Mouse (Mus musculus) thymus, postnatal 10 days (tissue): ENCODE data around the gene Tbp.
A peak's percentile ranks its signal among the peaks of the same experiment; 100 is the strongest.
"Not testable (repeated sequence)": the region's sequence is repeated elsewhere in the genome, so short reads cannot be mapped to it uniquely, and the experiment has no call there.

Experiments used
- DNase-seq, 2 experiments: peaks; one replicate each; pipeline ENCODE4 v3.0.0; 2021; ENCODE audit warnings: low spot score in 2 of 2

Gene Tbp

DNA sequence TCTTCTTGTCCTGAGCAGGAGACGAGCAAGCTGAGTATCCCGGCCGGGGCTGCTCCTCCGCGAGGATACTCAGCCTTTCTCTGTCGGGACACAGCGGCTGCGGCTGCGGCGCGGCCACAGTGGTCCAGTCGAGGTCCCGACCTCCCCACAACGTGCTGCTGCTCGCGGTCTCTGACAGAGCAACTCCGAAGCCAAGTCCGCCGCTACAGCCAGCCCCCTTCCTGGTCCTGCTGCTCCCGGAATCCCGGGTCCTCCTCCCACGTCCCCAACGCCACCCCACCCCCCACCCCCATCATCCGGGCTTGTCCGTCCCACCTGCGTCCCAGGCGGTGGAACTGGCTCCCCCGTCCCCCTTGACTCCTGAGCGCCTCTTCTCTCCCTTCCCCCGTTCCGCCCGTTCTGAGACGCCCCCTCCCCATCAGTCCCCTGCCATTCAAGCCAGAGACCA is 36.8 kb downstream of the Tbp start:
- DNase-seq: no peak

DNA sequence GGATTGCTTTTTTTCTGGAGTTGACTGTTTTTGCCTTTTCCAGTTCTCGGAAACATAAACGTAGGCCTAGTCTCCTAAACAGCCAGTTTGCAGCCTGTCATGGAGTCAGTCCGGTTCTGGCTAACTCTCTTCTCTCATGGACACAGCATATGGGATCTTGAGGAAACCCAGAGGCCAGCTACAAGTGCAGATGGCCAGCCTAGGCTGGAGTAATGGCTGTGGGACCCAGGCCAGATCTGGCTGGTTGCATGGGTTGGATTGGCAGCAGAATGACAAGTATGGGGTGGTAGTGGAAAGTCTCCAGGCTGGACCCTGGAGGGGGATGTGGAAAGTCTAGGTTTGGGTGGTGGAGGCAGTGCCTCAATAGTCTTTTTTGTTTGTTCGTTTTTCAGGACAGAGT is 40.6 kb downstream of the Tbp start:
- no peak for DNase-seq

DNA sequence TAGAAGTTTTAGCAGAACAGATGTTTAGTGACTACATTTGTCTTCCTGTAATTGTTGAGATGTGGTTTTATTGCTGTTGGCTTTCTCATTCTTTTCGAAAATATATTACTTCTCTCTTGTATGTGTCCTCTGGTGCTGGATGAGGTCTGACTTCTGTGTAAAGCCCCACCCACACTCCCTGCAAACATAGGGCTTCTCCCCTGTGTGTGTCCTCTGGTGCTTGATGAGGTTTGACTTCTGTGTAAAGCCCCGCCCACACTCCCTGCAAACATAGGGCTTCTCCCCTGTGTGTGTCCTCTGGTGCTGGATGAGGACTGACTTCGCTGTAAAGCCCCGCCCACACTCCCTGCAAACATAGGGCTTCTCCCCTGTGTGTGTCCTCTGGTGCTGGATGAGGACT is 44.2 kb downstream of the Tbp start:
- DNase-seq: not testable (repeated sequence)

DNA sequence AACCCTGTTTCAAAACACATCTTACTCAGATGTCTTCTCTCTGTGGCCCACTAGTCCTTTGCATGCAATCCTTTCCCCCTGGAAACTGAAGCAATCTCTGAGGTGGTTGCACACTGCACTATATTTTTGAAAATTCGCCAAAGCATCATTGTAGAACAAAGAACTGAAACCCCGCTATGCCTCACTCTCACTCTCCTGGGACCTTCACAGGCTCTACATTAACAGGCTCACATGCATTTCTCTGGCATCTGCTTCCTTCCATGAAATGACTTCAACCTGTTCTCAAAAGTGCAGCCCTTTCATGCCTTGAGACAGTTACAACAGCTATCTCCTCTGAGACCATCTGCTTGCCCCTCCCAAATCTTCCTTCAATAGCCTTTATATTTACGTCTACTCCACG is 46.8 kb downstream of the Tbp start:
- DNase-seq: no peak

DNA sequence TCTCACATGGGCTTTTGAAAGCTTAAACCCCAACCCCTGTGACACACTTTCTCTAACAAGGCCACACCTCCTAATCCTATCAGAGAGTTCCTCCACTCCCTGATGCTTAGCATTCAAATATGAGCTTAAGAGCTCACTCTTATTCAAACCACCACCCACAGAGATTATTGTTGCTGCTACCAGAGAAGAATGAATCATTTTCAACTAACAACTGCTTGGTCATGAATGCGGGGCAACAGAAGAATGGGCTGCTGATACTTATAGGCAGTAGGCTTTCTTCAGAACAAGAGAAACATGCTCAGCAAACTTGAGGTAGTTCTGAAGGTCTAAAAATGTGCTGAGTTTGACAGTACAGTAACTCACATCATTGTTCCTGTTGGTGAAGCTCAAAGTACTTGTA is 50.0 kb downstream of the Tbp start:
- no peak for DNase-seq

DNA sequence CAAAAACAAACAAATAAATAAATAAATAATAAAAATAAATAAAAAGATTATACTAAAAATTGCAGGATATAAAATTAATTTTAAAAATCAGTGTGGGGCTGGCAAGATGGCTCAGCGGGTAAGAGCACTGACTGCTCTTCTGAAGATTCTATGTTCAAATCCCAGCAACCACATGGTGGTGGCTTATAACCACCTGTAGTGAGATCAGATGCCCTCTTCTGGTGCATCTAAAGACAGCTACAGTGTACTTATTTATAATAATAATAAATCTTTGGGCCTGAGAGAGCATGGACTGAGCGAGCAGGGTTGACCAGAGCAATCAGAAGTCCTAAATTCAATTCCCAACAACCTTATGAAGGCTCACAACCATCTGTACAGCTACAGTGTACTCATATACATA is 60.3 kb downstream of the Tbp start:
- DNase-seq: no peak

DNA sequence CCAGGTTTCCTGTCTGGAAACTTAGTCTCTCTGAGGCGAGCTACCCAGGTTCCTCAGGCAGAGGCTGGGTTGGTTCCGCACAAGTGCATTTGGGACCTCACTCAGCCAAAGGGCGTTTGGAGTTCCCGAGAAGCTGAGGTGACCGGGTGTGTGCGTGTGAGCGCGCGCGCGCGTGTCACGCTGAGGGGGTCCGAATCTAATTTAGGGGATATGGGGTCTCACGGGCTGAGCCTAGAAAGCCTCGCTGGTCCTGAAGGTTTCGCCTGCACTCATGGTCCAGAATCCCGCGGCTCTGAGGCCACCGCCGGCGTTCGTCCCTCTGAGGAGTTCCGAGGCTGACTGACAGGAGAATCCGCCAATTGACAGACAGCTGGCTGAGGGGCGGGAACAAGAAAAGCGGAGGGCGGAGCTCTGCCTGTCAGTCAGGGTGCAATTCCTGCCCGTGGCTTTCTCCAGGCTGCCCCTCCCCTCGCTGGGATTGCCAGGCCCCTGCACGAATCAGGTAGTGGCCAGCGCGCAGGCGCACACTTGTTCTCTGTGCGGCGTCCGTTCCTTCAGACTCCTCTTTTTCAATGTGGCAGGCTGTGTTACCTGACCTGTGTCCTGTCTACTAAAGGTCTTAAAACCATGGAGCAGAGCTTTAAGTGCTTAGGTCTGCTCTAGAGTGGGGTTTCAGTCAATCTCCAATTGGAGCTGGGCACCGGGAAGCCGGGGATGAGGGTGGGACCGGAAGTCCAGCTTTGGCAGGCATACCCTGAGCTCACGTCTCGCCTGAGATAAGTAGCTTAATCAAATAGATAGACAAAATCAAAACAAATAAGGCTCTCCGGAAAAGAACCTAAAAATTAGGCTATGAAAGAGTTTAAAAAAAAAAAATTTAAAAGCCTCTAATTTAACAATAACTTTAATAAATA is 64.6 kb downstream of the Tbp start, which contains the start of gene Prdm9:
Gene Prdm9 (minus strand): TSS at position 341 of the 914 bp plus-strand sequence.
- DNase-seq: peak; percentile 98 to 99

DNA sequence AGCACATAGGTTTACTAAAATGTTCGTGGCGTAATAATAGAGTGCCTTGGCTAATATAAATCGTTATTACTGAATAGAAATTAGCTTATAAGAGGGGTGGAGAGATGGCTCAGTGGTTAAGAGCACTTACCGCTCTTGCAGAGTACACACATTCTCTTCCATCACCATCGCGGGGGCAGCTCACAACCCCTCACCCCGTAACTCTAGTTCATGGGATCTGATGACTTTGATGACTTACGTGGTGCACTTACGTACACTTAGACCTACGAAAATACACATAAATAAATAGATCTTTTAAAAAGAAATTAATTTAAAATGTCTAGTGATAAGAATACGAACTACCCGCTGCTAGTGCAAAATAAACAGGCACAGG is 65.2 kb downstream of the Tbp start:
- no peak for DNase-seq

DNA sequence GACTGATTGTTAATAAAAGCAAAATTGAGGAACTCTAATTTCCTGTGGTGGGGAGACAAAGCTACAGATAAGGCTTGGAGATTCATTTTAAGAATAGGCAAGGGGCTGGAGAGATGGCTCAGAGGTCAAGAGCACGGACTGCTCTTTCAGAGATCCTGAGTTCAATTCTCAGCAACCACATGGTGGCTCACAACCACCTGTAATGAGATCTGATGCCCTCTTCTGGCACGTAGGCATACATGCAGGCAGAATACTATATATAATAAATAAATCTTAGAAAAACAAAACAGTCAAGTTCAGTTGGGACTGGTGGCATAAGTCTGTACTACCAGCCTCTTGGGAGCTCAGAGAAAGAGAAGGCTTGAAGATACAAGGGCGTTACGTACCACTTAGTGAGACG is 67.2 kb downstream of the Tbp start:
- DNase-seq: no peak

DNA sequence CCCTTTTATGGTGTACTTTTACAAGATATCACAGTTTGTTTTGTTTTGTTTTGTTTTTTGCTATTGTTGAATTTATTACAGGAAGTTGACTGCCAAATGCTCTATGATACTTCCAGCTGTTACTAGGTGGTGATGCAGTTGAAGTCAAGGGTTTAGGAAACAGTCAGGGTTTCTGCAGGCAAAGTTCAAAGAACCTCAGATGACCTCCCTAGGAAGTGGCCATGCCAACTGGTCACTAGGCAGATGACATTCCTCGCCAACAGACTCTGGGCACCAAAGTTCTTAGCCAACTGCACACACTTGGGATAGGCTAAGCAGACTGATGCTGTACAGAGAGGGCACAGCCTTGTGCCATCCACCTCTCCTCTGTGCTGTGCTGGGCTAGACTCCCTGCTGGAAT is 75.4 kb downstream of the Tbp start:
- DNase-seq: no peak

DNA sequence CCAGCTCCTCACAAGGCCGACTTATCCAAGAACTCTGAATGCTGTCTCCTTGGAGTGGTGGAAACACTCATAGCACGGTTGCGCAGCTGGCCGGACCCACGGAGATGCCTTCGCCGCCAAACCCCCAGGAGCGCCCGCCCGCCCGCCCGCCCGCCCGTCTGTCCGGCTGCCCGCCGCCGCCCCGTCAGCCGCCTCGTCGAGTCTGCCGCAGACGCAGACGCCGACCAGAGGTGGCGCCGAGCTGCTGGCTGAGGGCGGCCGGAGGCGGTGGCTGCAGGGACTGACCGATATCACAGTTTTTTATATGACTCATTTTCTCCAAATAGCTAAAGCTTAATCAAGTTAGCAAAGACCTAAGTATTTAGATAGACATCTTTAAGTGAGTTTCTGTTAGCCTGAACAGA is 77.6 kb downstream of the Tbp start:
- no peak for DNase-seq
